Mouse (Mus musculus) hindbrain, embryonic 16.5 days (tissue): ENCODE results near the gene Prps2. TPM values are rescaled to one million over a fixed set of nuclear protein-coding genes. Genes with fewer than 3 reads are reported as not detected.
A peak's percentile ranks its signal among the peaks of the same experiment; 100 is the strongest.

ENCODE experiments used
- ATAC-seq: fragments of 200-750 bp; cut with Nextera tagmentation; 2 replicates; pipeline ENCODE4 v1.8.0; 2017; ENCODE audit warnings: moderate TSS enrichment, moderate library complexity
- H3K27ac ChIP-seq: fragments of 300-500 bp; sonication (generic); 2 replicates; pipeline ENCODE4 v1.5.1; 2014; ENCODE audit warnings: low read depth, mild to moderate bottlenecking, control low read depth, low read length, moderate library complexity
- H3K27me3 ChIP-seq: fragments of 300-500 bp; sonication (generic); replicated peaks from 2 replicates; pipeline ENCODE4 v1.6.1; 2014; ENCODE audit warnings: low read length; ENCODE audit not compliant: control insufficient read depth, insufficient read depth
- H3K36me3 ChIP-seq: fragments of 300-500 bp; sonication (generic); 2 replicates; pipeline ENCODE4 v1.6.1; 2014; ENCODE audit warnings: mild to moderate bottlenecking, low read length, moderate library complexity, mixed read lengths; ENCODE audit not compliant: control insufficient read depth, insufficient read depth
- H3K4me1 ChIP-seq: fragments of 300-500 bp; sonication (generic); 2 replicates; pipeline ENCODE4 v1.6.1; 2014; ENCODE audit warnings: low read depth, low read length; ENCODE audit not compliant: control insufficient read depth, insufficient read depth
- H3K4me2 ChIP-seq: fragments of 300-500 bp; sonication (generic); 2 replicates; pipeline ENCODE4 v1.6.1; 2014; ENCODE audit warnings: mild to moderate bottlenecking, low read length, control low read depth, moderate library complexity
- H3K4me3 ChIP-seq: fragments of 300-500 bp; sonication (generic); 2 replicates; pipeline ENCODE4 v1.5.1; 2014; ENCODE audit warnings: mild to moderate bottlenecking, low read length, control low read depth, moderate library complexity
- H3K9ac ChIP-seq: fragments of 300-500 bp; sonication (generic); 2 replicates; pipeline ENCODE4 v1.6.1; 2014; ENCODE audit warnings: low read depth, mild to moderate bottlenecking, control low read depth, low read length, moderate library complexity
- H3K9me3 ChIP-seq: fragments of 300-500 bp; sonication (generic); 2 replicates; pipeline ENCODE4 v1.6.1; 2014; ENCODE audit warnings: mild to moderate bottlenecking, low read length, moderate library complexity; ENCODE audit not compliant: control insufficient read depth
- WGBS: fragments of 180-500 bp; shearing (Covaris S2); extraction: QIAGEN DNeasy Blood & Tissue Kit; methylation state at CpG from one replicate; pipeline ENCODE4 v1.1.7; 2014; 5-methylcytosine and 5-hydroxymethylcytosine counted together
- polyA plus RNA-seq: library from polyadenylated mRNA; unstranded; fragments of >200 nt; fragmentation: Nextera tagmentation; extraction: Ambion mirVana; gene quantifications from 2 replicates; pipeline ENCODE4 v1.2.1, GENCODE M21; 2015

The Prps2 gene
- polyA plus RNA-seq, 1 experiment from 2014 or later, result 19.3 TPM

GRCm38 (mm10) chrX:167330993-167331392 lies 51.6 kb downstream of the Prps2 start:
- Histone ChIP-seq H3K4me3 (no peak overlapping the region), H3K27me3 (peaks cover 2% of the 10 kb centered on the region; the same call in 1 of the 2 replicates), H3K9ac (no peak overlapping the region), H3K36me3 (no peaks in the 10 kb centered on the region), H3K27ac (no peak overlapping the region), H3K9me3 (no peaks in the 10 kb centered on the region), H3K4me1 (no peaks in the 10 kb centered on the region), H3K4me2 (no peak overlapping the region)
- no peak for ATAC-seq
- WGBS, result 79% methylated on average over 4 of the region's 4 CpGs

DNA sequence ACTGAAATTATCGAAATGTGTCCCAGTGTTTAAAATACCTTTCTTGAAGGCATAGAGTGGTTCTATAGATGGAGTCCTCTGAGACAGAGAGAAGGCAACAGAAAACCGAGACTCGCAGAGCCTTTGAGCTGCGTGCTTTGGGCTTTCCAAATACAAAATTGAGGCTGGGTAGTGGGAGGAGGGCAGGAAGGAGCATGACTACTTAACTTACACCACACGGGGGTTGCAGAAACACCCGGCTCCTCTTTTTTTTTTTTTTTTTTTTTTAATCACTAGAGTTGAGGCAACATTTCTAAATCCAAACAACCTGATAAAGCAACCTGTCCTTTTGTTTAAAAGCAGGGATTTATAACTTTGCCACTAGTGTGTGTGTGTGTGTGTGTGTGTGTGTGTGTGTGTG lies 52.1 kb downstream of the Prps2 start, which contains the start of gene Tlr7:
Gene Tlr7 (minus strand): TSS at position 160 of the 400 bp plus-strand sequence.
- 83% methylated on average over 6 of the region's 6 CpGs for WGBS
- H3K9ac ChIP-seq, result no peak within 1 kb of the TSS
- H3K4me1 ChIP-seq, result no peaks in the 10 kb centered on the region
- ATAC-seq, result no peak
- H3K27me3 ChIP-seq, result peaks cover 2% of the 10 kb centered on the region; the same call in 1 of the 2 replicates
- H3K4me2 ChIP-seq, result no peak within 1 kb of the TSS
- no peaks in the 10 kb centered on the region for H3K36me3 ChIP-seq
- no peaks in the 10 kb centered on the region for H3K9me3 ChIP-seq
- no peak within 1 kb of the TSS for H3K4me3 ChIP-seq
- no peak within 1 kb of the TSS for H3K27ac ChIP-seq

DNA sequence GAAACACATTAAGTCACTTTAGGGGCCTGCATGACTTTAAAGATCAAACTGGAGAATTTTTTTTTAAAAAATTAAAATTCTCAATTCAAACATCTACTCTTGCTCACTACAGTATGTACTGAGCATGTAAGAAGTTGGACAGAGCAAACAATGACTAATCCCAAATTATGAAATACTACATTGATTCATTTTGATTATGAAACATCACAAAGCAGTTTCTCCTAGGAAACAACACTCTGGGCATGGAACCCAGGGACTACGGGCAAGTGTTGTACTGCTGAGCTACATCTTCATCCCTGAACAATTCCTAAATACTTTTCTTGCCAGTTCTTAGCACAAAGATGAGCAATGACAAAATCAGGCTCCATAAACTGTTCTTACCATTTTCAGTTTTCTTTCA lies 52.9 kb downstream of the Prps2 start:
- Histone ChIP-seq H3K27ac (no peak overlapping the region), H3K9me3 (no peaks in the 10 kb centered on the region), H3K36me3 (no peaks in the 10 kb centered on the region), H3K4me2 (no peak overlapping the region), H3K4me1 (no peaks in the 10 kb centered on the region), H3K4me3 (no peak overlapping the region), H3K27me3 (no peaks in the 10 kb centered on the region; the same call in 1 of the 2 replicates), H3K9ac (no peak overlapping the region)
- ATAC-seq, result no peak
- WGBS, result 81% methylated on average over 1 of the region's 1 CpGs

DNA sequence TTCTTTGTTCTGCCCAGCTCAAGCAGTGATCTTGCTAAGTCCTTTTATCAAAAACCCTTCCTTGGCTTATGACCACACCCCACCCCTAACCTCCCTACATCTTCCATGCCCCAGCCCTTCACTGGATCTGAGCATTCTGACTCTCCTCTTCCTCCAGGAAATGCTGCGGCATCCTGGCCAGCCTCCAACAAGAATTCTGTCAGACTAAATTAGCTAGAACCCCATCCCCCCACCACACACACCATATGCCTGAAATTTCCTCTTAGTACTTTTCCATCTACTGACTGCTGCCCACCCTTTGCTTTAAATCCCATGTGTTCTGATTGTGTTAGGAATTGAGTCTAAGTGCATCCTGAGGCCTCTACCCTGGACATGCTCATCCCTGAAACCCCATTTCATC lies 53.5 kb downstream of the Prps2 start:
- Histone ChIP-seq H3K27me3 (no peaks in the 10 kb centered on the region; the same call in 1 of the 2 replicates), H3K36me3 (no peaks in the 10 kb centered on the region)

DNA sequence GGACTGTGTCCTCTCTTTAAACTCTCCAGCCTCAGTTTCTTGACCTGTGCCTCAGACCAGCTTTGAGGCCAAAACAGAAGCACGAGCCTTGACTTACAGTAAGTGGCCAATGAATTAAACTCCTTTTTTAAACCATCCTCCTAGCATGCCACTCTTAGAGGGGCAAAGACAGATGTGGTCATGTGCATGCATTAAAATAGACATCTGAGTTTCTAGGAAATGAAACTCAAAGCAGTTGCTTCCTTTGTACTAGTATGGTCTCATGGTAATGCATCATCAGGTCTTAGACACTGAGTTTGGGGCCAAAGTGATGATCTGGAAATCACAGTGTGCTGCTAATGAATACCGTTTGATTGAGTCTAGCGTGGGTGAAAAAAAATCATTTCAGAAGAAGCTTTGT lies 54.0 kb downstream of the Prps2 start:
- 93% methylated on average over 3 of the region's 3 CpGs for WGBS
- Histone ChIP-seq H3K4me2 (no peak overlapping the region), H3K27ac (no peak overlapping the region), H3K9ac (no peak overlapping the region), H3K36me3 (no peaks in the 10 kb centered on the region), H3K9me3 (no peaks in the 10 kb centered on the region), H3K27me3 (no peaks in the 10 kb centered on the region; the same call in 1 of the 2 replicates), H3K4me3 (no peak overlapping the region), H3K4me1 (no peaks in the 10 kb centered on the region)
- ATAC-seq, result no peak

More for the DNA sequence above, 53.5 kb downstream of the Prps2 start:
- Histone ChIP-seq H3K4me2 (no peak overlapping the region), H3K9me3 (no peaks in the 10 kb centered on the region), H3K4me1 (no peaks in the 10 kb centered on the region), H3K4me3 (no peak overlapping the region), H3K9ac (no peak overlapping the region), H3K27ac (no peak overlapping the region)
- no peak for ATAC-seq
- WGBS, result 71% methylated on average over 1 of the region's 1 CpGs

GRCm38 (mm10) chrX:167323742-167324141 lies 58.8 kb downstream of the Prps2 start:
- no peak overlapping the region for H3K27ac ChIP-seq
- H3K4me2 ChIP-seq, result no peak overlapping the region
- H3K4me3 ChIP-seq, result no peak overlapping the region
- H3K27me3 ChIP-seq, result peaks cover 3% of the 10 kb centered on the region; the same call in 1 of the 2 replicates
- H3K4me1 ChIP-seq, result no peaks in the 10 kb centered on the region
- WGBS, result 52% methylated on average over 1 of the region's 1 CpGs
- no peaks in the 10 kb centered on the region for H3K36me3 ChIP-seq
- no peak overlapping the region for H3K9ac ChIP-seq
- ATAC-seq, result no peak
- no peaks in the 10 kb centered on the region for H3K9me3 ChIP-seq

DNA sequence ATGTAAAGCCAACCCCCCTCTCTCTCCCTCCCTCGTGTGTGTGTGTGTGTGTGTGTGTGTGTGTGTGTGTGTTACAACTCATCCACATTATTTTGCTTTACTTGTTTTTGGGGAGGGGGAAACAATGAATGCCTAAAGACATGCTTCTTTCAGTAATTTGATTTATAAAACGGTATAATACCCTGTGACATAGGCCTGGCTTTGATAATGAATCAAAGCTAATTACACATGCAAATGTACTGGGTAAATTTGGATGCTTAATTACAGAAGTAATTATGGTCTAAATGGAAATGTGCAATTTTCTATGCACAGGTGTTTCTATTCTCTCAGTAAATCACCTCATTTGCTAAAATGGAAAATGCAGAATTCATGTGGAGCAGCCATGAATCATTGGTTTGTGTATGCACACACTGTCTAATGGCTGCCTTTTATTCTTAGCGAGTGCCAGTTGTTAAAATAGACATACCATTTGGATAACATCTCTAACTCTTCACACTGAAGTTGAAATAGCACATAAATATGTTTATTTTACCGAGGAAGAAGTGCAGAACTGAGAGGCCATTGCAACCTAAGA lies 61.2 kb downstream of the Prps2 start:
- Histone ChIP-seq H3K36me3 (no peaks in the 10 kb centered on the region), H3K9ac (no peak overlapping the region), H3K4me3 (no peak overlapping the region), H3K4me2 (no peak overlapping the region), H3K27me3 (peaks cover 3% of the 10 kb centered on the region; the same call in 1 of the 2 replicates), H3K27ac (no peak overlapping the region), H3K4me1 (no peaks in the 10 kb centered on the region), H3K9me3 (no peaks in the 10 kb centered on the region)
- 0 out of 2 replicates have a peak, but pooled peaks have one; percentile 40 for ATAC-seq
- 51% methylated on average over 4 of the region's 4 CpGs for WGBS

- H3K9me3 ChIP-seq, result no peaks in the 10 kb centered on the region
- WGBS, result 40% methylated on average over 4 of the region's 4 CpGs
Observed at GRCm38 (mm10) chrX:167318819-167319396, 63.6 kb downstream of the Prps2 start.

DNA sequence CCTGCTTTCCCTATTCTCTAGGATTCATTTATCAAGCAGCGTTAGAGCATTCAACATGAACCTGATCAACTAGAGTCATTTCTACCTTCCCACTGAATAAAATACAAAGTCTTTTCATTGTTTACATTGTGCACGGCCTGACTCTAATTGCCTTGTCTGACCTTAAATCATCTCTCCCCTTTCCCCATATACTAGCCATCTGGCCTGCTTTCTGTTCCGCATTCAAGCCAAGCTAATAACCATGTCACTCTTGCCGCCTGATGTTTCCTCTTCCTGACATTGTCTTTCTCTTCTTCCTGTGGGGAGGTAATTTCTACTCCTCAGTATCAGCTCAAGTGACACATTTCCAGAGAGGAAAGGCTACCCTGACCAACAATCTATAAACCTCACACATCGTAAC lies 66.8 kb downstream of the Prps2 start:
- H3K4me3 ChIP-seq, result no peak overlapping the region
- WGBS, result 39% methylated on average over 5 of the region's 5 CpGs
- no peak overlapping the region for H3K9ac ChIP-seq
- no peaks in the 10 kb centered on the region for H3K36me3 ChIP-seq
- ATAC-seq, result peak; percentile 24; the same call in 1 of the 2 replicates
- no peak overlapping the region for H3K27ac ChIP-seq
- H3K4me2 ChIP-seq, result no peak overlapping the region
- H3K4me1 ChIP-seq, result no peaks in the 10 kb centered on the region
- H3K9me3 ChIP-seq, result no peaks in the 10 kb centered on the region
- H3K27me3 ChIP-seq, result peaks cover 5% of the 10 kb centered on the region; the same call in 1 of the 2 replicates

More at GRCm38 (mm10) chrX:167318819-167319396, 63.6 kb downstream of the Prps2 start:
- Histone ChIP-seq H3K4me1 (no peaks in the 10 kb centered on the region), H3K27me3 (peaks cover 3% of the 10 kb centered on the region; the same call in 1 of the 2 replicates), H3K4me3 (no peak overlapping the region), H3K36me3 (no peaks in the 10 kb centered on the region), H3K4me2 (no peak overlapping the region), H3K27ac (no peak overlapping the region), H3K9ac (no peak overlapping the region)
- ATAC-seq, result no peak; the same call in 1 of the 2 replicates
